Mouse (Mus musculus) heart, adult 18-20 months (tissue): ENCODE data around the gene Cd3d. TPM values are rescaled to one million over a fixed set of nuclear protein-coding genes. Genes with fewer than 3 reads are reported as not detected.
A peak's percentile ranks its signal among the peaks of the same experiment; 100 is the strongest.
"Not testable (repeated sequence)": the region's sequence is repeated elsewhere in the genome, so short reads cannot be mapped to it uniquely, and the experiment has no call there.

ENCODE experiments used
- DNase-seq, 2 experiments: peaks; one replicate each; pipeline ENCODE4 v3.0.0; 2021 to 2022; ENCODE audit warnings: mixed read lengths in 1 of 2
- long read RNA-seq, 2 experiments: library from polyadenylated mRNA; stranded (forward); transcript quantifications; one replicate each; pipeline ENCODE4 v2.0.0; 2021
- total RNA-seq, 2 experiments: library from RNA; stranded (reverse); gene quantifications; 2 replicates each; pipeline ENCODE4 v1.2.3; 2021

Gene Cd3d
- 1 to 10 TPM in 1 of 2 experiments, not detected in 1; 4.1 TPM for total RNA-seq
- long read RNA-seq, experiment 1, partial matches to known transcripts = 0 of 2 reads
- long read RNA-seq, experiment 1, other reads (novel, unspliced or antisense) = 0 of 2 reads
- long read RNA-seq, experiment 2, partial matches to known transcripts = 0 of 3 reads
- long read RNA-seq, experiment 2, other reads (novel, unspliced or antisense) = 1 of 3 reads

- DNase-seq = no peak
These were observed at the start of gene Cd3d for GRCm38 (mm10) chr9:44981676-44982075. Gene Cd3d, plus strand, starts transcription at chr9:44981786.

GRCm38 (mm10) chr9:44941756-44942155, 39.8 kb upstream of the Cd3d start:
- DNase-seq = peak; percentile 57 to 64

- DNase-seq = peak; percentile 62 to 73
These were observed 39.2 kb upstream of the Cd3d start for GRCm38 (mm10) chr9:44942421-44942820.

- DNase-seq = peak; percentile 31 to 51
These were observed 35.3 kb upstream of the Cd3d start for GRCm38 (mm10) chr9:44946185-44946695.

GRCm38 (mm10) chr9:44947836-44948235, 33.8 kb upstream of the Cd3d start:
- no peak for DNase-seq

GRCm38 (mm10) chr9:44954432-44954831, 27.2 kb upstream of the Cd3d start:
- DNase-seq = no peak

- peak; percentile 98 to 100 for DNase-seq
These were observed 16.3 kb upstream of the Cd3d start, which contains the start of gene Ube4a for GRCm38 (mm10) chr9:44965126-44965832. Gene Ube4a, minus strand, starts transcription at chr9:44965600.

- DNase-seq = no peak
These were observed 15.6 kb upstream of the Cd3d start for GRCm38 (mm10) chr9:44965833-44966466.

GRCm38 (mm10) chr9:44966815-44967242, 14.8 kb upstream of the Cd3d start:
- peak; percentile 86 to 90 for DNase-seq

- not testable (repeated sequence) for DNase-seq
These were observed 13.8 kb upstream of the Cd3d start for GRCm38 (mm10) chr9:44967763-44968162.

GRCm38 (mm10) chr9:44969450-44969849, 12.1 kb upstream of the Cd3d start:
- no peak for DNase-seq

- no peak for DNase-seq
These were observed 3.8 kb upstream of the Cd3d start for GRCm38 (mm10) chr9:44977813-44978212.

- DNase-seq = no peak
These were observed 1.8 kb upstream of the Cd3d start for GRCm38 (mm10) chr9:44979806-44980205.

- no peak for DNase-seq
These were observed 1.3 kb upstream of the Cd3d start, which contains the start of gene Cd3g for GRCm38 (mm10) chr9:44980242-44980641. Gene Cd3g, minus strand, starts transcription at chr9:44980431.

- no peak for DNase-seq
These were observed 482 bp upstream of the Cd3d start for GRCm38 (mm10) chr9:44981104-44981503.

GRCm38 (mm10) chr9:44982081-44982480, 495 bp downstream of the Cd3d start:
- no peak for DNase-seq

GRCm38 (mm10) chr9:44982531-44982930, 945 bp downstream of the Cd3d start:
- no peak for DNase-seq

GRCm38 (mm10) chr9:44983001-44983400, 1.4 kb downstream of the Cd3d start:
- DNase-seq = no peak

- no peak for DNase-seq
These were observed 4.2 kb downstream of the Cd3d start for GRCm38 (mm10) chr9:44985721-44986161.

- DNase-seq = peak; percentile 15 to 62
These were observed 4.7 kb downstream of the Cd3d start for GRCm38 (mm10) chr9:44986242-44986781.

- no peak for DNase-seq
These were observed 5.4 kb downstream of the Cd3d start for GRCm38 (mm10) chr9:44986976-44987375.

GRCm38 (mm10) chr9:44991821-44992220, 10.2 kb downstream of the Cd3d start:
- DNase-seq = no peak

GRCm38 (mm10) chr9:44992271-44992670, 10.7 kb downstream of the Cd3d start:
- no peak for DNase-seq
